Mouse (Mus musculus) embryonic stem cell, embryonic (primary cell): Measurements from ENCODE around the gene Adam1b.

Source experiments
- CTCF ChIA-PET, 4 experiments: fragments of 300-600 bp in 2 of 4; fragments of 350-600 bp in 2 of 4; sonication (Branson Sonifier 250); formaldehyde crosslinking; loops; one replicate each; lab custom pipeline; 2022; ENCODE audit warnings: inconsistent platforms in 2 of 4; lab: Charles Lee
- POLR2A ChIA-PET, 4 experiments: fragments of 300-600 bp in 2 of 4; fragments of 350-600 bp in 2 of 4; sonication (Branson Sonifier 250); formaldehyde crosslinking; loops; one replicate each; lab custom pipeline; 2022; ENCODE audit warnings: antibody characterized with exemption in 4 of 4, inconsistent platforms in 1 of 4; lab: Charles Lee

Adam1b gene

DNA sequence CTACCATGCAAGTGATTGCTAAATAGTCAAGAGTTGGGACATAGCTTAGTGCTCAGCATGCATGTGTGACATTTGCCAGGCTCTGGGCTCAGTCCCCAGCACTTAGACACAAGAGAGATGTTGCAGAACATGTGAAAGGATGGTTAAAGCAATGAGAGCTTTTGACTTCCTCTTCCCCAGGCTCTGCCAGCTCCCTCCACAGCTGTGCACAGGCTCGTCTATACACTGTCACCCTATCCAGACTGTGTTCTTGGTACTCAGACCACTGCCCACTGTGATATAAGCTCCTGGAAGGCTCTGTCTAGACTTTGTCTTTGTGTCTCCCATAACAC lies 41.1 kb downstream of the Adam1b start:
- CTCF ChIA-PET: interaction anchor here in 1 of 4 experiments (1.4 kb wide), 1 partner anchor 14 kb away, joined by 4 read pairs; no protein-coding TSS in a partner anchor
- POLR2A ChIA-PET: interaction anchor here in 3 of 4 experiments (0.7 to 3.4 kb wide), 7 partner anchors 10 to 65 kb away, joined by 3 to 30 read pairs (median 10); partner anchors contain the start of genes Erp29 (in 2 of the 3), Tmem116 (in 2 of the 3) and Naa25 (in 1 of the 3)

DNA sequence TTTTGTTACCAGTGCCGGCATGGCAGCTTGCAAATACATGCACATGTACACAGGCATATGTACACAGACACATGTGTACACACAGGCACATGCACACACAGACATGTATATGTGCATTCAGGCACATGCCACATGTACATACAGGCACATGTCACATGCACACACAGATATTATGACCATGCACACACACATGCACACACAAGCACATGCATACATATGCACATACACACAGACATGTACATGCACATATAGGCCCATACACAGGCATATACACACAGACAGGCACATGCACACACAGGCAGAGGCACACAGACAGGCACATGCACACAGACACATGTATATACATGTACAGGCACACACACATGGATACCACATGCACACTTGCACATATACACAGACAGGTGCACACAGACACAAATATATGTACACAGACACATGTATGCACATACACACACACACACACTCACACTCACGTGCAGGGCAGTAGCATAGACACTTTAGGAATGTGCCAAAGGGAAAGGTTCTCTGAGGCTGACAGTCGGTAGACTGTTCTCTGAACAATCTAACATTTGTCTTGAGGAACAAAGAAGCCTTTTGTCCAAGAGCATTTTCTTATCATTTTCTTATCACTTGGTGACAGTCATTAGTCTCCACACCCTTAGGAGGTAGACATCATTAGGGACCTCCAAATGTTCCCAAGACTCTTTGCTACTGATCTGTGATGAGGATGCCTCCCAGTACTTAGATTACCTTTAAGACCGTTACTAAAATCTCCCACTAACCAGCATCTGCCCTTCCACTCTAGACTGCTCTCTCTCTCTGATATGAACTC lies 41.7 kb downstream of the Adam1b start:
- CTCF ChIA-PET: no interaction called here
- POLR2A ChIA-PET: interaction anchor here in 3 of 4 experiments (0.7 to 3.4 kb wide), 7 partner anchors 9 to 64 kb away, joined by 3 to 30 read pairs (median 10); partner anchors contain the start of genes Erp29 (in 2 of the 3), Tmem116 (in 2 of the 3) and Naa25 (in 1 of the 3)

DNA sequence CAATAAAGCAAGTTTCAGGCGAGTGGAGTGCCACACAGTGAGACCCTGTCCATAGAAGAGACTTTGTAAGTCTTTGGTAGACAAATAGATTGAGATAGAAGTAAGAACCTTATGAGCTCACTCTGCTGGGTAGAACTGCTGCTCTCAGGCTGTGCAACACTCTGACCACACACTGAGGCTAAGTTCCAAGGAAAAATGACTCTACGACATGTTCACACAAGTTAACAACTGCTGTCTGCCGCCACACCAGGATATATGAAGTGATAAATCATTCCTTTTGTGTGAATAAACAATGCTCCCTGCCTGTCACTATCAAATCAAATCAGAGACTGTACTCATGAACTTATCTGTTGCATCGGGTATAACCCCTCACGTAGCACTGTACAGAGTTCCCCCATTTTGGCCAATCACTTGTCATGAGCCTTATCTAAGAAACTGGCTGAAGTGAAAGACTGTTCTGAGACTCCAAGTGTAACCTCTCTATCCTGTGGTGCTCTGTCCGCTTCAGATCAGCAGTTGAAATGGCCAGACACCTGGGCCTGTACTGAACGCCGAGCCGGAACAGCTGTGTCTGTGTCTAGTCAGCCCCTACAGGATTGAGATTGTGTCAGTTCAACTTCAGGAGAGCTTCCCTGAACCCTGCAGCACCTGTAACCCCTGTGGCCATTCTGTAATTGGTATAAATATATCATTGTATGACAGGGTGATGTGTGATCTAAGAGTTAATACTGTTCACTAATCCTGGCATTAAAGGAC lies 47.5 kb downstream of the Adam1b start:
- ChIA-PET POLR2A (interaction anchor here (0.6 to 6.1 kb wide), 18 partner anchors 8 to 692 kb away, joined by 3 to 46 read pairs (median 3); partner anchors contain the start of gene Naa25 (in 1 of the 4)), CTCF (interaction anchor here in 3 of 4 experiments (0.6 to 1.1 kb wide), 7 partner anchors 22 to 824 kb away, joined by 3 to 6 read pairs (median 3); no protein-coding TSS in a partner anchor)

DNA sequence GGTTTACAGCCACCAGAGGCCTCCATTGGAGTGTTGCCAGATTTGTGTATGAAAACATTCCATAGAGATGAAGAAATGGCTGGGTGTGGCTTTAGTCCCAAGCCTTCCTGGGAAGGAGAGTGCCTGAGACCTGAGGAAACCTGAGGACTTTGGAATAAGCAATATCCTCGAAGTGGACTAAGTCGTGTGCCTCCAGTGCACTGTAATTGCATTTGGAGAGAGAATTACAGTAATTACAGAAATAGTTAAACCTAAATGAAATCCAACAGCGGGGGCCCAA lies 48.8 kb downstream of the Adam1b start:
- ChIA-PET POLR2A (interaction anchor here in 2 of 4 experiments (0.6 to 6.1 kb wide), 6 partner anchors 8 to 186 kb away, joined by 3 to 46 read pairs (median 5); no protein-coding TSS in a partner anchor), CTCF (interaction anchor here in 1 of 4 experiments (1.1 kb wide), 1 partner anchor 151 kb away, joined by 3 read pairs; no protein-coding TSS in a partner anchor)

DNA sequence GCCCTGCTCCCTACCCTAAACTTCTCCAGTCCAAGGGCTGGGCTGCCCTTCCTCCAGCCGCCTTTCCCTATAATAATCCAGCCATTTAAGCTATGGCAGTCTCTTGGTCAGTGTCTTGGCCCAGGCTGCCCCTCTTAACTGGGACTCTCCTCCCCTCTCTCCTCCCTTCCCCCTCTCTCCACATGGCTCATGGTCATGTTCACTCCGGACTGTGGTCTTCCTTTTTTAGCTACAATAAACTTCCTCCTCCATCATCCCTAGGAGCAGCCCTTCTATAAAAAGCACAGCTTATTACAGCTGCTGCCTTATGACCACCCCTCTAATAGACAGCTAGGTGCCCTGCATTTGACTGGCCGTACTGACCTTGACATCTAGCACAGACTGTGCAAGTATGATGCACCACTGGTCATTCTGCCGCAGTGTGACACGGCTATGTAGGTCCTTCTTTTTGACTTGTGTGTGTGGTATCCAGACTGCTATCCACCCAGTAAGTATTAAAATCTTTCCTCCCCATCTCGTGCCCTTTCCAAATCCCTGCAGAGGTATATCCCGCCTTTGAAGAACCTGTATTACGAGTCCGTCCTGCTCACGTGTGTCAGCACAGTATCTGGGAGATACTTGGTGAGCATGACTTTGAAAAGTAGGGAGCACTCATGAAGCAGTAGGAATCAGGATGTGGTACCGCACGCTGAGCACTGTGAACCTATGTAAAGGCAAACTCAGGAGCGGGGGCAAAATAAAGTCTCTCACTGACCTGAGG lies 49.3 kb downstream of the Adam1b start:
- ChIA-PET CTCF (interaction anchor here in 1 of 4 experiments (1.1 to 2.0 kb wide), 2 partner anchors 24 to 152 kb away, joined by 3 to 4 read pairs; no protein-coding TSS in a partner anchor), POLR2A (interaction anchor here in 2 of 4 experiments (0.7 to 6.1 kb wide), 19 partner anchors 8 to 250 kb away, joined by 3 to 46 read pairs (median 4); partner anchors contain the start of genes Naa25 (in 1 of the 2) and Rpl6 (in 1 of the 2))

DNA sequence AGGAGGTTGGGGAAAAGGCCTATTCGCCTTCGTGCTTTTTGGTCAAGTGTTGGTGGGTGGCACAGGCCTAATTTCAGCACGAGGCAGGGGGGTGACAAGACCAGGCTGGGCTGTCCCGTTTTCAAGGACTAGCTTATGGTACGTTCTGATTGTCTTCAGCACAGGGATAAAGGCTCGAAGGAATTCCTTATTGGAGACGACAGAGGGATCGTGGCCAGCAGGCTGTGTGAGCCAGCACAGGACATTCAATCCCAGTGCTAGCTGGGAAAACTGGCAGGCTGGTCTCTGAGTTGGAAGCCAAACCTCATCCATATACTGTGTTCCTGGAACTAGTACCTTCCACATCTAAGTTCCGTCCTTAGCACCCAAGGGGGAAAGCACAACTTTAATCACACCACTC lies 50.3 kb downstream of the Adam1b start:
- ChIA-PET POLR2A (interaction anchor here in 3 of 4 experiments (0.7 to 6.1 kb wide), 28 partner anchors 9 to 436 kb away, joined by 3 to 46 read pairs (median 4); partner anchors contain the start of genes Adam1b (in 1 of the 3) and Rpl6 (in 1 of the 3)), CTCF (interaction anchor here (0.6 to 2.0 kb wide), 6 partner anchors 10 to 691 kb away, joined by 3 to 4 read pairs (median 3); no protein-coding TSS in a partner anchor)

DNA sequence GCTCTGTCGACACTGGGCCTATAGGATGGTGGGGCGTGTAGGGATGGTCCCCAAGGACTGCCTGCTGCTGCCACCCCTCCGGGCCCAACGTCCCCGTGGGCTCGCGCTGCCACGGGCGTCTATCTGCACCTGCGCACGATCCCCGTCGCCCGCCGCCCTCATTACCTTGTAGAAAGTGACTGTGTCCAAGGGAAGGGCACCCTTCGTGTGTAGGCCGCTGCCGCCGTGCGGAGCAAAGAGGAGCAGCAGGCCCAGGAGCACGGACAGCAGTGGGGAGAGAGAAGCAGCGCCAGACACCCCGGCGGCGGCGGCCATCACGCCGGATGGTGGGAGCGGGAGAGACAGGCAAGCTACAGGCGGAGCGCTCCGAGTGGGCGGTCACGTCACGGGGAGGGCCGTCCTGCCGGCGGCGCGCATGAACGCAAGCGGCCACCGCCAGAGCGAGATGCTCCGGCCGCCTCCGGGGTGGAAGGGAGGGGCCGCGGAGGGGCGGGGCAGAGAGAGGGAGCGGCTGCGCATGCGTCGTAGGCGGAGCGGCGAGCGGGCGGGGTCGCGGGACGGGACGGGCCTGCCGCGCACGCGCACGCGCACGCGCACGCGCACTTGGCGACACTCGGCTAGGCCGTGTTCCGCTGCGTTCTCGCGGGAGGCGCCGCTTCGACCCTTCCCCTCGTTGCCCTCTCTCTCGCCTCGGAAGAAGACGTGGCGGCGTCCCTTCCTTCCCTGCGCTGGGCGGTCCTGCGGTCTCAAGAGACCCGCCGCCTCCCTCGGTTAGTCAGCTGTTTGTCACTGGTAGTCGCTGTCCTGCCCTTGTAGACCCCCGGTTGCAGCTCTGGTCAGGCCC lies 51.0 kb downstream of the Adam1b start, which contains the start of gene Erp29:
Erp29 (minus strand) TSS at position 481 of the 844 bp plus-strand sequence.
- ChIA-PET POLR2A (interaction anchor here in 3 of 4 experiments (0.5 to 6.1 kb wide), 38 partner anchors 8 to 1234 kb away, joined by 3 to 46 read pairs (median 3); partner anchors contain the start of genes Naa25 (in 2 of the 3), Adam1b (in 1 of the 3) and Rpl6 (in 1 of the 3)), CTCF (interaction anchor here (0.7 to 2.0 kb wide), 6 partner anchors 9 to 183 kb away, joined by 3 to 4 read pairs (median 3); no protein-coding TSS in a partner anchor)

DNA sequence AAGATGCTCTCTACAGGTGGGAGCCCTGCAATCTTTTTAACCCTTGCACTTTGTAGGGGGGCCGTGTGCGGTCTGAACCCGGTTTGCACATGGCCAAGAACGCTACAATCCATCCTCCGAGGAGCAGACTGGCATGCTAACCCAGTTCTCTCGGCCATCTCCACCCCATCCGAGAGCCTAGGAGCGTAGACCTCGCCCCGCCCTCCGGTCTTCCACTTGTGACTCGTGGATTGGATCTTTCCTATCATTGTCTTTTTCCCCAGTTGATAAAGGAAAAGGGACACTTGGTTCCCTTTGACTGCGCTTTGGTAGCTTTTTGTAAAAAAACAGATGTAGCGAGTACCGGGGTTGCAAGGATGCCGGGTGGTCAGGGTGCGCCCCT lies 51.6 kb downstream of the Adam1b start, which contains the start of gene Tmem116:
Tmem116 (plus strand) TSS at position 250 of the 382 bp plus-strand sequence.
- POLR2A ChIA-PET: interaction anchor here in 3 of 4 experiments (0.6 to 6.1 kb wide), 23 partner anchors 8 to 1235 kb away, joined by 3 to 46 read pairs (median 5); partner anchors contain the start of gene Naa25 (in 2 of the 3)
- CTCF ChIA-PET: interaction anchor here in 2 of 4 experiments (1.5 to 2.0 kb wide), 2 partner anchors 26 to 154 kb away, joined by 3 to 4 read pairs; no protein-coding TSS in a partner anchor

DNA sequence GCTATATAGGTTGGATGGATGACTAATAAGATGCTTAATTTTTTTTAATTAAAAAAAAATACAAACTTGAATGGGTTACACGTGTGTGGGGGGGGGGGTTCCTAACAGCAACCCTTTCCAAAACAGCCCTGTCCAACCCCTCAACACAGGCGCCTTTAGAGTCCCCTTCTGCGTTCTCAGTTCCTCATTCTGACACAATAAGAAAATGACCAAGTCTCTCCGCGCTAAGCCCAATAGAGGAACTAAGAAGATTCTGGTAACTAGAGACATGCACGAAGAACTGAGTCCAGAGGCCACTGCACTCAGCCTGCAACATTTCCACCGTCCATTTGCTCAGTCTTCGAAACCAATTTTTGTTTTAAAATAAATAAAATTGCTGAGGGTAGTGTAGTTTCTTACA lies 52.0 kb downstream of the Adam1b start:
- ChIA-PET CTCF (interaction anchor here in 3 of 4 experiments (0.6 to 1.2 kb wide), 7 partner anchors 12 to 82 kb away, joined by 3 to 5 read pairs (median 4); no protein-coding TSS in a partner anchor), POLR2A (interaction anchor here in 3 of 4 experiments (0.6 to 35.4 kb wide), 13 partner anchors 10 to 1235 kb away, joined by 3 to 681 read pairs (median 7); partner anchors contain the start of genes Adam1b (in 1 of the 3) and Naa25 (in 1 of the 3))

DNA sequence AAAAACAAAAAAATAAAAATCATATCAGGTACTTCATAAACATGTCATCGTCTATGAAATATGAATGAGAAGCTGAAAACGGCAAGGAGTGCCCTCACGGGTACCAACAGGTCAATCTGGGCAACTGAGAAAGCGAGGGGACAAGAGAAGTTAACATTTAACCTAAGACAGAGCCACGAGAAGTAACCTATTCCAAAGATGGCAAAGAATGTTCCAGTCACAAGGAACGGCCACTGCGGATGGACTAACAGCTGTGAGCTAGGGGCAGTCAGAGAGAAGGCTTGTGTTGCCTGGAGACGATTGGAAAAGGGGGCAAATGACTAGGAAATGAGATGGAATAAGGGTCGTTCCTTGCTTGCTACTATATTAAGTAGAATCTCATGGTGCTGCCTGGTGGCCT lies 52.8 kb downstream of the Adam1b start:
- ChIA-PET CTCF (interaction anchor here (0.6 to 1.2 kb wide), 9 partner anchors 13 to 168 kb away, joined by 3 to 5 read pairs (median 4); no protein-coding TSS in a partner anchor), POLR2A (interaction anchor here in 3 of 4 experiments (0.7 to 35.4 kb wide), 6 partner anchors 22 to 487 kb away, joined by 3 to 681 read pairs (median 3); partner anchors contain the start of genes Adam1b (in 1 of the 3) and Naa25 (in 1 of the 3))
